Mouse (Mus musculus): ENCODE data around the gene Gpld1.

GRCm38 (mm10) chr13:25002965-25003364 lies 60.0 kb downstream of the Gpld1 start:
- no peak for TF ChIP-seq CTCF (IDR thresholded peaks at IDR 0.05; ENCODE audit: control insufficient read depth, insufficient read depth, insufficient replicate concordance, low read depth, low read length)
- no peak for TF ChIP-seq POLR2A (IDR thresholded peaks at IDR 0.05; ENCODE audit: control insufficient read depth, low read depth, low read length)

Data from testis, adult 2 months (tissue).